Mouse (Mus musculus): Measurements from ENCODE around the gene Gsdma3.
"Not testable (repeated sequence)": the region's sequence is repeated elsewhere in the genome, so short reads cannot be mapped to it uniquely, and the experiment has no call there.

Gsdma3 gene

GRCm38 (mm10) chr11:98597363-98597762, 28.8 kb upstream of the Gsdma3 start:
- peak; percentile 85 for DNase-seq

GRCm38 (mm10) chr11:98597991-98598390, 28.2 kb upstream of the Gsdma3 start, which contains the start of gene Lrrc3c:
Gene Lrrc3c (plus strand): TSS chr11:98598291.
- no peak for DNase-seq

GRCm38 (mm10) chr11:98598851-98599290, 27.3 kb upstream of the Gsdma3 start:
- DNase-seq: no peak

GRCm38 (mm10) chr11:98599291-98599690, 26.9 kb upstream of the Gsdma3 start:
- no peak for DNase-seq

- peak; percentile 65 for DNase-seq
Observed at GRCm38 (mm10) chr11:98602090-98602690, 24.0 kb upstream of the Gsdma3 start.

- DNase-seq: peak; percentile 31
Observed at GRCm38 (mm10) chr11:98603953-98604352, 22.2 kb upstream of the Gsdma3 start.

GRCm38 (mm10) chr11:98604911-98605310, 21.2 kb upstream of the Gsdma3 start:
- not testable (repeated sequence) for DNase-seq

- peak; percentile 58 for DNase-seq
Observed at GRCm38 (mm10) chr11:98606763-98607162, 19.4 kb upstream of the Gsdma3 start.

GRCm38 (mm10) chr11:98620791-98621190, 5.4 kb upstream of the Gsdma3 start:
- no peak for DNase-seq

- DNase-seq: not testable (repeated sequence)
Observed at GRCm38 (mm10) chr11:98623981-98624380, 2.2 kb upstream of the Gsdma3 start.

- not testable (repeated sequence) for DNase-seq
Observed at GRCm38 (mm10) chr11:98624381-98624780, 1.8 kb upstream of the Gsdma3 start.

GRCm38 (mm10) chr11:98628706-98629105, 2.5 kb downstream of the Gsdma3 start:
- DNase-seq: no peak

- DNase-seq: no peak
Observed at GRCm38 (mm10) chr11:98630646-98631045, 4.5 kb downstream of the Gsdma3 start.

GRCm38 (mm10) chr11:98635312-98635970, 9.3 kb downstream of the Gsdma3 start:
- DNase-seq: peak; percentile 58

GRCm38 (mm10) chr11:98637501-98637900, 11.3 kb downstream of the Gsdma3 start:
- no peak for DNase-seq

- peak; percentile 3 for DNase-seq
Observed at GRCm38 (mm10) chr11:98640091-98640490, 13.9 kb downstream of the Gsdma3 start.

- no peak for DNase-seq
Observed at GRCm38 (mm10) chr11:98644757-98645156, 18.6 kb downstream of the Gsdma3 start.

GRCm38 (mm10) chr11:98645946-98646345, 19.8 kb downstream of the Gsdma3 start:
- no peak for DNase-seq

- DNase-seq: no peak
Observed at GRCm38 (mm10) chr11:98646459-98646858, 20.3 kb downstream of the Gsdma3 start, which contains the start of gene Gsdma2. Gene Gsdma2 (plus strand): TSS chr11:98646759.

GRCm38 (mm10) chr11:98655076-98655475, 28.9 kb downstream of the Gsdma3 start:
- DNase-seq: peak; percentile 65

GRCm38 (mm10) chr11:98660517-98660916, 34.4 kb downstream of the Gsdma3 start:
- peak; percentile 52 for DNase-seq

GRCm38 (mm10) chr11:98664091-98664490, 37.9 kb downstream of the Gsdma3 start, which contains the start of gene Gsdma:
Gene Gsdma (plus strand): TSS chr11:98664351.
- no peak for DNase-seq

- DNase-seq: peak; percentile 31
Observed at GRCm38 (mm10) chr11:98668984-98669383, 42.8 kb downstream of the Gsdma3 start.

GRCm38 (mm10) chr11:98671284-98671815, 45.2 kb downstream of the Gsdma3 start:
- DNase-seq: no peak
